Mouse (Mus musculus) embryonic facial prominence, embryonic 15.5 days (tissue): ENCODE measurements around the gene Krt39. TPM values are rescaled to one million over a fixed set of nuclear protein-coding genes. Genes with fewer than 3 reads are reported as not detected.

Experiments used
- ATAC-seq: fragments of 200-750 bp; cut with Nextera tagmentation; 2 replicates; pipeline ENCODE4 v1.8.0; 2017; ENCODE audit warnings: low read depth, moderate TSS enrichment; ENCODE audit not compliant: insufficient number of reproducible peaks, low FRiP score, low TSS enrichment
- H3K27ac ChIP-seq: fragments of 300-500 bp; sonication (generic); replicated peaks from 2 replicates; pipeline ENCODE4 v1.5.1; 2015; ENCODE audit warnings: mild to moderate bottlenecking, inconsistent platforms
- H3K27me3 ChIP-seq: fragments of 300-500 bp; sonication (generic); 2 replicates; pipeline ENCODE4 v1.6.1; 2015; ENCODE audit warnings: inconsistent platforms
- H3K36me3 ChIP-seq: fragments of 300-500 bp; sonication (generic); 2 replicates; pipeline ENCODE4 v1.6.1; 2015; ENCODE audit warnings: mild to moderate bottlenecking, inconsistent platforms
- H3K4me1 ChIP-seq: fragments of 300-500 bp; sonication (generic); 2 replicates; pipeline ENCODE4 v1.6.1; 2015; ENCODE audit warnings: inconsistent platforms
- H3K4me2 ChIP-seq: fragments of 300-500 bp; sonication (generic); replicated peaks from 2 replicates; pipeline ENCODE4 v1.6.1; 2015; ENCODE audit warnings: mild to moderate bottlenecking, inconsistent platforms
- H3K4me3 ChIP-seq: fragments of 300-500 bp; sonication (generic); replicated peaks from 2 replicates; pipeline ENCODE4 v1.5.1; 2015; ENCODE audit warnings: mild to moderate bottlenecking, inconsistent platforms
- H3K9ac ChIP-seq: fragments of 300-500 bp; sonication (generic); 2 replicates; pipeline ENCODE4 v1.6.1; 2015; ENCODE audit warnings: inconsistent platforms
- H3K9me3 ChIP-seq: fragments of 300-500 bp; sonication (generic); replicated peaks from 2 replicates; pipeline ENCODE4 v1.6.1; 2016; ENCODE audit warnings: inconsistent platforms
- WGBS: fragments of 180-500 bp; shearing (Covaris S2); methylation state at CpG from one replicate; pipeline ENCODE4 v1.1.7; 2015; 5-methylcytosine and 5-hydroxymethylcytosine counted together
- polyA plus RNA-seq: library from polyadenylated mRNA; unstranded; fragments of >200 nt; fragmentation: Nextera tagmentation; extraction: Ambion mirVana; gene quantifications from 2 replicates; pipeline ENCODE4 v1.2.1, GENCODE M21; 2015

The Krt39 gene
- 0.16 and 0.35 TPM in 2 replicates for polyA plus RNA-seq

DNA sequence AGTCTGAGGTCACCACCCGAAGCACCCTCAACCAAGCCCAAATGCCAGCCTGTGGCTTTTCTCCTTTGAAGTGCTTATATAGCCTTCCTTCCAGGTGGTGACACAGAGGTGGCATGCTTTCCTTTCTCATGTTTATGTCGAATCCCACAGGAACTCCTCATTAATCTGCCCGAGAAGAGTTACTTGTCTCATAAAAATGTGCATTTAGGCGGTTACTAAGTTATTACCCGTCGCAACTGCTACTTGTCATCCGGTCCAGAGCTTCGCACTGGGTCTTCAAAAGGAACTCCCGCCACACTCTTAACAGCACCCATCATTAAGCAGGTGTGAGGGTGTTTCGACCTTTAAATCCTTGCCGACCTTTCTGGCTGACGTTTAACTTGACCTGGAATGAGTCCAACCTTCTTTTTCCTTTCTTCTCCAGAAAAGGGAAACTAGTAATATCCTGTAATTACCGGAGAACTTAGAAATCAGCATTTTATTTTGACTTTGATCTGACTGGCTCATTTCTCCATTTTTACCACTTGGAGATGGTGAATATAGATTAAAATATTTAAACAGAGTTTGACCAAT lies at the start of gene Krt39:
TSS of gene Krt39 (minus strand) at position 51 of the 573 bp plus-strand sequence.
- WGBS, result 80% methylated on average over 13 of the region's 13 CpGs
- no peak within 1 kb of the TSS for H3K4me2 ChIP-seq

GRCm38 (mm10) chr11:99566530-99566929 lies 45.4 kb upstream of the Krt39 start, which contains the start of gene Krtap3-1:
Krtap3-1 (minus strand) TSS chr11:99566630.
- H3K36me3 ChIP-seq, result no peaks in the 10 kb centered on the region
- ATAC-seq, result no peak
- no peaks in the 10 kb centered on the region for H3K4me1 ChIP-seq
- WGBS, result 86% methylated on average over 7 of the region's 7 CpGs
- no peak within 1 kb of the TSS for H3K4me2 ChIP-seq
- no peak within 1 kb of the TSS for H3K4me3 ChIP-seq
- no peak within 1 kb of the TSS for H3K9ac ChIP-seq
- no peaks in the 10 kb centered on the region for H3K27me3 ChIP-seq
- no peaks in the 10 kb centered on the region for H3K9me3 ChIP-seq
- no peak within 1 kb of the TSS for H3K27ac ChIP-seq

More for the DNA sequence above, at the start of gene Krt39:
- H3K4me3 ChIP-seq, result no peak within 1 kb of the TSS
- H3K4me1 ChIP-seq, result no peaks in the 10 kb centered on the region
- H3K9ac ChIP-seq, result no peak within 1 kb of the TSS
- no peak within 1 kb of the TSS for H3K27ac ChIP-seq
- no peak for ATAC-seq
- H3K36me3 ChIP-seq, result no peaks in the 10 kb centered on the region
- no peaks in the 10 kb centered on the region for H3K27me3 ChIP-seq
- H3K9me3 ChIP-seq, result no peaks in the 10 kb centered on the region

- no peaks in the 10 kb centered on the region for H3K27me3 ChIP-seq
- 72% methylated on average over 6 of the region's 6 CpGs for WGBS
- H3K4me2 ChIP-seq, result no peak overlapping the region
- H3K9ac ChIP-seq, result no peak overlapping the region
- no peaks in the 10 kb centered on the region for H3K9me3 ChIP-seq
- H3K27ac ChIP-seq, result no peak overlapping the region
- no peak overlapping the region for H3K4me3 ChIP-seq
- H3K4me1 ChIP-seq, result no peaks in the 10 kb centered on the region
- no peaks in the 10 kb centered on the region for H3K36me3 ChIP-seq
- ATAC-seq, result no peak
These were observed 41.4 kb upstream of the Krt39 start for GRCm38 (mm10) chr11:99562580-99562979.

DNA sequence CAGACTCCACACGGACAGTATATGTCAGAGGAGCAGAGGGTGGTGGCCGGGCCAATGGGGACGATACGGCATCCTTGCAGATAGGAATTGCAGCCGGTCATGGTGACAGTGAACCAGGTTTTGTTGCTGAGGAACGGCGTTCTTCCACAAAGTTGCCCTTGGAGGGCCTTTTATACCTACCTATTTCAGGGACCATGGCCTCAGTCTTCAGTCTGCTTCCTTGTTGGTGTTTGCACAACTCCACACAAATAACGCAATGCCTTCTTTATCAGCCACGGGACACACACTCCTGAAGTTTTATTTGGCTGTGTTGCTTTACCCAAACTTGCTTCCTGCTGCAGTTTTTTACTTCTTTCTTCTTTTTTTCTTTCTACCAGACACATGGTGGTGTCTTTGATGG lies 38.2 kb upstream of the Krt39 start, which contains the start of gene Gm11939:
TSS of gene Gm11939 (minus strand) at position 101 of the 400 bp plus-strand sequence.
- Histone ChIP-seq H3K27ac (no peak within 1 kb of the TSS), H3K4me3 (no peak within 1 kb of the TSS), H3K4me1 (no peaks in the 10 kb centered on the region), H3K36me3 (no peaks in the 10 kb centered on the region), H3K4me2 (no peak within 1 kb of the TSS), H3K9ac (no peak within 1 kb of the TSS), H3K27me3 (no peaks in the 10 kb centered on the region), H3K9me3 (no peaks in the 10 kb centered on the region)
- ATAC-seq, result no peak
- WGBS, result 86% methylated on average over 9 of the region's 9 CpGs

DNA sequence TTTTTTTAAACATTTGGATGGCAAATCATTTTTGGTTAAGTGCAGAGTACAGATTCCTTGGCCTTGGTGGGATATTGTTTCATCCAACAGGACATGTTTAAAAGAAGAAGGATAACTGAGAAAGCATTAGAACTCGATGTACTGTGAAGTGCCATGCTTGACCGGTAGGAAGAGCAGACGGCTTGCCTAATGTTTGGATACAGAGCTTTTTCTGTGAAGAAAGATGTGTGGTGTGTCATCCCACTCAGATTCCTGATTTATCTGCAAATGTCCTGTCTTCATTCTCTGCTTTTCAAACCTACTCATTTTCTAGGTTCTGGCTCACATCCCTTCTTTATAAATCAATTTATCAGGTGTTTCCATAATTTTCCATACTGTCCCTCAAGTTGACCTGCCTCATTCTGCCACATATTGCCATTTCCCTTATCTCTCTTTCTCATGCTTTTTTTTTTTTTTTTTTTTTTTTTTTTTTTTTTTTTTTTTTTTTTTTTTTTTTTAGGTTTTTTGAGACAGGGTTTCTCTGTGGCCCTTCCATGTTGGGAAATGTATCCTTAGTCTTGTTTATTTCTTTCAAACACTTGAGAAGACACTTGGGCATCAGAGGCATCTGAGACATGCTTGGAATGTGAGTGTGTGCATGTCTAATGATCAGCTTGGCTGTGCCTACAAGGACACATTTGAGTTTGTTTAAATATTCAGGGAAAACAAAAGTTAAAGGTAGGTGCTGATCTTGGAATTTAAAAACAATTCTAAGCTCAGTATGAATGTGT lies 37.0 kb upstream of the Krt39 start:
- H3K4me2 ChIP-seq, result no peak overlapping the region
- no peaks in the 10 kb centered on the region for H3K9me3 ChIP-seq
- WGBS, result 76% methylated on average over 3 of the region's 3 CpGs
- H3K4me1 ChIP-seq, result no peaks in the 10 kb centered on the region
- no peak overlapping the region for H3K9ac ChIP-seq
- H3K27me3 ChIP-seq, result no peaks in the 10 kb centered on the region
- H3K27ac ChIP-seq, result no peak overlapping the region
- no peak overlapping the region for H3K4me3 ChIP-seq
- H3K36me3 ChIP-seq, result no peaks in the 10 kb centered on the region
- ATAC-seq, result no peak

GRCm38 (mm10) chr11:99556753-99557152 lies 35.6 kb upstream of the Krt39 start, which contains the start of gene Krtap3-2:
Krtap3-2 (minus strand) TSS chr11:99556853.
- 79% methylated on average over 2 of the region's 2 CpGs for WGBS
- no peaks in the 10 kb centered on the region for H3K9me3 ChIP-seq

DNA sequence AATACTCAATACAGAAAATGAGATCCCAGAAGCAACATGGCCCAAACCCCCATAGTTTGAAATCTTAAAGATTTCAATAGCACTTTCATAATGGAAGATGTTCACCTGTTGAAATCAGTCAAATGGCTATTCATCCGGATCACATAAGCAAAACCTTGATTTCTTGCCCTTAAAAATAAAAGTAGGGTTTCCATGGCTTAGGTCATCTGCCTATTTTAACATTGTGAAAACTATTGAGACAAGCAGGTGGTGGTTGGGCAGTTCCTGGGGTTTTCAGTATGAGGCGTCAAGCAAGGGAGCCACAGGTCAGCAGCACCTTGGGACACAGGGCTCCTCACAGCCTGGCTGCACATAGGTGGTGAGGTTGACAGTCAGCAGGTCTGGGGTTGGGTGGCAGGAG lies 35.1 kb upstream of the Krt39 start:
- Histone ChIP-seq H3K4me1 (no peaks in the 10 kb centered on the region), H3K4me2 (no peak overlapping the region), H3K4me3 (no peak overlapping the region), H3K9me3 (no peaks in the 10 kb centered on the region), H3K27me3 (no peaks in the 10 kb centered on the region), H3K9ac (no peak overlapping the region), H3K27ac (no peak overlapping the region), H3K36me3 (no peaks in the 10 kb centered on the region)
- no peak for ATAC-seq
- WGBS, result 87% methylated on average over 2 of the region's 2 CpGs

More at GRCm38 (mm10) chr11:99556753-99557152, 35.6 kb upstream of the Krt39 start, which contains the start of gene Krtap3-2:
- Histone ChIP-seq H3K9ac (no peak within 1 kb of the TSS), H3K27ac (no peak within 1 kb of the TSS), H3K27me3 (no peaks in the 10 kb centered on the region), H3K4me1 (no peaks in the 10 kb centered on the region), H3K36me3 (no peaks in the 10 kb centered on the region), H3K4me2 (no peak within 1 kb of the TSS), H3K4me3 (no peak within 1 kb of the TSS)
- ATAC-seq, result no peak

- Histone ChIP-seq H3K27me3 (no peaks in the 10 kb centered on the region), H3K9ac (no peak within 1 kb of the TSS), H3K4me3 (no peak within 1 kb of the TSS), H3K27ac (0 out of 2 replicates have a peak within 1 kb of the TSS, but pooled peaks have one; percentile 39), H3K4me2 (no peak within 1 kb of the TSS), H3K9me3 (no peaks in the 10 kb centered on the region), H3K4me1 (no peaks in the 10 kb centered on the region), H3K36me3 (no peaks in the 10 kb centered on the region)
- ATAC-seq, result no peak
- 69% methylated on average over 4 of the region's 4 CpGs for WGBS
These were observed 29.6 kb upstream of the Krt39 start, which contains the start of gene Krtap3-3 for GRCm38 (mm10) chr11:99550765-99551164. Krtap3-3 (minus strand) TSS chr11:99550865.

DNA sequence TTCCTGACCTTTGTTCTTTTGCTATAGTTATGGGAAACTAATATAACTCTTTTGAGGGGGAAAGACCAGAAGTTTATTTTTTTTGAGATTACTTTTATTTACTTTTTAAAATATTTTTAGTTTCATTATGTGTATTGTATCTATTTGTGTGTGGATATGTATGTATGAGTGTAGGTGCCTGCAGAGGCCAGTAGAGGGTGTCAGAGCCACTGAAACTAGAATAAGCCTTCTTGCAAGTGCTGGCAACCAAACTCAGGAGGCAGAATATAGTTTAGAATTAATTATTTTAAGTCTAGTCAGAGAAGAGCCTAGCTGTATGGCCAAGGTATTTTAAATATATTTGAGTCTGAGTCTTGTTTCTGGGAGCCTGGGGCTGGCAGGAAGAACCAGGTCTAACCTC lies 26.8 kb upstream of the Krt39 start:
- H3K36me3 ChIP-seq, result no peaks in the 10 kb centered on the region
- H3K4me3 ChIP-seq, result no peak overlapping the region
- H3K27ac ChIP-seq, result no peak overlapping the region
- no peak overlapping the region for H3K4me2 ChIP-seq
- H3K9me3 ChIP-seq, result no peaks in the 10 kb centered on the region
- H3K9ac ChIP-seq, result no peak overlapping the region
- no peaks in the 10 kb centered on the region for H3K27me3 ChIP-seq
- H3K4me1 ChIP-seq, result no peaks in the 10 kb centered on the region
- no peak for ATAC-seq

DNA sequence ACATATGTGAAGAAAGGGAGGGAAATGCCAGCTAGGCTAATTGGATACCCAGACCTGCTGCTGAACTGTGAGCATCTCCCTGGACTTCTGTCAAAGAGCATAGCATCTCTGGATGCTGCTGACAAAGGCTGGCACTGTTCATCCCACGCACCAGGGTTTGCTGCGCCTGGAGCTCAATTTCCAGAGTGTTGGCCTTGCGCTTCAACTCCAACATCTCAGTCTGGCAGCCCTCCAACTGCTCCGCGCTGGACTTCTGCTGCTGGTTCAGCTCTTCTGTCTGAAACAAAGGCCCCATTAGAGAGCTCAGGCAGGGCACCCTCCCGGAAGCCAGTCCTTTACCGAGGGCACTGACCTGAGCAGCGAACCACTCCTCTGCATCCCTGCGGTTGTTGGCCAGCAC lies 18.6 kb upstream of the Krt39 start:
- H3K36me3 ChIP-seq, result no peaks in the 10 kb centered on the region
- no peak overlapping the region for H3K4me2 ChIP-seq
- H3K4me1 ChIP-seq, result no peaks in the 10 kb centered on the region
- H3K27ac ChIP-seq, result no peak overlapping the region
- no peaks in the 10 kb centered on the region for H3K9me3 ChIP-seq
- WGBS, result 47% methylated on average over 9 of the region's 9 CpGs
- H3K9ac ChIP-seq, result no peak overlapping the region
- no peaks in the 10 kb centered on the region for H3K27me3 ChIP-seq
- ATAC-seq, result no peak
- H3K4me3 ChIP-seq, result no peak overlapping the region

- no peak overlapping the region for H3K4me2 ChIP-seq
- H3K4me3 ChIP-seq, result no peak overlapping the region
- H3K9me3 ChIP-seq, result no peaks in the 10 kb centered on the region
- no peak overlapping the region for H3K27ac ChIP-seq
- H3K4me1 ChIP-seq, result no peaks in the 10 kb centered on the region
- 75% methylated on average over 8 of the region's 8 CpGs for WGBS
- H3K27me3 ChIP-seq, result no peaks in the 10 kb centered on the region
- no peak for ATAC-seq
- H3K36me3 ChIP-seq, result no peaks in the 10 kb centered on the region
- H3K9ac ChIP-seq, result no peak overlapping the region
These were observed 7.0 kb downstream of the Krt39 start for GRCm38 (mm10) chr11:99514098-99514497.
